Mouse (Mus musculus): ENCODE results near the gene Rabgap1l.

- TF ChIP-seq POLR2A (IDR thresholded peaks at IDR 0.05; ENCODE audit: insufficient read depth, low read depth, low read length) (no peak), CTCF (IDR thresholded peaks at IDR 0.05) (no peak)
Measured at GRCm38 (mm10) chr1:160295323-160295722, 497.7 kb downstream of the Rabgap1l start.
